Mouse (Mus musculus): ENCODE measurements around the gene Wwox. TPM values are rescaled to one million over a fixed set of nuclear protein-coding genes. Genes with fewer than 3 reads are reported as not detected.

The Wwox gene
- polyA plus RNA-seq, 1 experiment from 2014 or later, result 10.2 TPM

GRCm38 (mm10) chr8:114885026-114885592 is 445.7 kb downstream of the Wwox start:
- H3K4me1 ChIP-seq, result peaks cover 37% of the 10 kb centered on the region
- peak; percentile 44; the same call in 1 of the 2 replicates for ATAC-seq
- peaks cover 10% of the 10 kb centered on the region; the same call in 1 of the 2 replicates for H3K27me3 ChIP-seq
- no peak overlapping the region for H3K4me3 ChIP-seq
- H3K36me3 ChIP-seq (ENCODE audit: poor library complexity, severe bottlenecking), result no peaks in the 10 kb centered on the region
- peak overlapping the region; percentile 14; the same call in 1 of the 2 replicates for H3K27ac ChIP-seq
- H3K9ac ChIP-seq, result no peak overlapping the region
- H3K4me2 ChIP-seq, result peak overlapping the region; percentile 37
- H3K9me3 ChIP-seq (replicated peaks), result no peaks in the 10 kb centered on the region
- WGBS, result 6% methylated on average over 18 of the region's 18 CpGs

- H3K4me3 ChIP-seq, result no peak overlapping the region
- H3K36me3 ChIP-seq (ENCODE audit: poor library complexity, severe bottlenecking), result no peaks in the 10 kb centered on the region
- H3K27ac ChIP-seq, result no peak overlapping the region
- H3K4me2 ChIP-seq, result no peak overlapping the region
- H3K4me1 ChIP-seq, result peaks cover 38% of the 10 kb centered on the region
- no peak for ATAC-seq
- H3K27me3 ChIP-seq, result peaks cover 10% of the 10 kb centered on the region; the same call in 1 of the 2 replicates
- H3K9ac ChIP-seq, result no peak overlapping the region
- 95% methylated on average over 3 of the region's 3 CpGs for WGBS
- H3K9me3 ChIP-seq (replicated peaks), result no peaks in the 10 kb centered on the region
Measured at GRCm38 (mm10) chr8:114888388-114888787, 448.9 kb downstream of the Wwox start.

GRCm38 (mm10) chr8:114889578-114890374 is 450.3 kb downstream of the Wwox start:
- no peaks in the 10 kb centered on the region for H3K36me3 ChIP-seq (ENCODE audit: poor library complexity, severe bottlenecking)
- H3K4me3 ChIP-seq, result no peak overlapping the region
- peak overlapping the region; percentile 31 for H3K4me2 ChIP-seq
- H3K4me1 ChIP-seq, result peaks cover 32% of the 10 kb centered on the region
- peak overlapping the region; percentile 67 for H3K27ac ChIP-seq
- peak; percentile 64 for ATAC-seq
- 50% methylated on average over 16 of the region's 16 CpGs for WGBS
- H3K9ac ChIP-seq, result no peak overlapping the region
- peaks cover 5% of the 10 kb centered on the region; the same call in 1 of the 2 replicates for H3K27me3 ChIP-seq
- no peaks in the 10 kb centered on the region for H3K9me3 ChIP-seq (replicated peaks)

GRCm38 (mm10) chr8:114890478-114890877 is 451.0 kb downstream of the Wwox start:
- Histone ChIP-seq H3K9me3 (replicated peaks) (no peaks in the 10 kb centered on the region), H3K27ac (peak overlapping the region; percentile 67), H3K4me3 (no peak overlapping the region), H3K4me1 (peaks cover 25% of the 10 kb centered on the region), H3K27me3 (peaks cover 5% of the 10 kb centered on the region; the same call in 1 of the 2 replicates), H3K4me2 (peak overlapping the region; percentile 31; the same call in 1 of the 2 replicates), H3K36me3 (ENCODE audit: poor library complexity, severe bottlenecking) (no peaks in the 10 kb centered on the region), H3K9ac (no peak overlapping the region)
- peak; percentile 40 for ATAC-seq
- WGBS, result 54% methylated on average over 5 of the region's 5 CpGs

GRCm38 (mm10) chr8:114891252-114891651 is 451.8 kb downstream of the Wwox start:
- Histone ChIP-seq H3K36me3 (ENCODE audit: poor library complexity, severe bottlenecking) (no peaks in the 10 kb centered on the region), H3K4me1 (peaks cover 23% of the 10 kb centered on the region), H3K9me3 (replicated peaks) (no peaks in the 10 kb centered on the region), H3K9ac (no peak overlapping the region), H3K27ac (no peak overlapping the region), H3K4me3 (no peak overlapping the region), H3K4me2 (no peak overlapping the region), H3K27me3 (peaks cover 5% of the 10 kb centered on the region; the same call in 1 of the 2 replicates)
- no peak for ATAC-seq
- WGBS, result 57% methylated on average over 4 of the region's 4 CpGs

GRCm38 (mm10) chr8:114897432-114897831 is 458.0 kb downstream of the Wwox start:
- WGBS, result 87% methylated on average over 8 of the region's 8 CpGs
- ATAC-seq, result no peak
- no peak overlapping the region for H3K9ac ChIP-seq

GRCm38 (mm10) chr8:114899157-114899556 is 459.7 kb downstream of the Wwox start:
- H3K9me3 ChIP-seq (replicated peaks), result no peaks in the 10 kb centered on the region
- H3K27me3 ChIP-seq, result peaks cover 21% of the 10 kb centered on the region
- no peaks in the 10 kb centered on the region for H3K36me3 ChIP-seq (ENCODE audit: poor library complexity, severe bottlenecking)
- H3K4me3 ChIP-seq, result peak overlapping the region; percentile 6
- H3K27ac ChIP-seq, result no peak overlapping the region; the same call in 1 of the 2 replicates
- H3K4me1 ChIP-seq, result peaks cover 17% of the 10 kb centered on the region
- H3K4me2 ChIP-seq, result peak overlapping the region; percentile 36
- H3K9ac ChIP-seq, result no peak overlapping the region
- ATAC-seq, result peak; percentile 75; the same call in 1 of the 2 replicates
- WGBS, result 5% methylated on average over 12 of the region's 12 CpGs

More at GRCm38 (mm10) chr8:114897432-114897831, 458.0 kb downstream of the Wwox start:
- peaks cover 18% of the 10 kb centered on the region for H3K27me3 ChIP-seq
- H3K27ac ChIP-seq, result no peak overlapping the region
- H3K4me2 ChIP-seq, result no peak overlapping the region
- no peaks in the 10 kb centered on the region for H3K9me3 ChIP-seq (replicated peaks)
- H3K4me1 ChIP-seq, result peaks cover 17% of the 10 kb centered on the region
- H3K4me3 ChIP-seq, result no peak overlapping the region
- H3K36me3 ChIP-seq (ENCODE audit: poor library complexity, severe bottlenecking), result no peaks in the 10 kb centered on the region

GRCm38 (mm10) chr8:114902584-114902983 is 463.1 kb downstream of the Wwox start:
- H3K27ac ChIP-seq, result no peak overlapping the region
- H3K27me3 ChIP-seq, result peaks cover 18% of the 10 kb centered on the region
- peaks cover 22% of the 10 kb centered on the region for H3K4me1 ChIP-seq
- ATAC-seq, result no peak
- no peaks in the 10 kb centered on the region for H3K36me3 ChIP-seq (ENCODE audit: poor library complexity, severe bottlenecking)
- H3K4me2 ChIP-seq, result no peak overlapping the region
- no peak overlapping the region for H3K4me3 ChIP-seq
- no peak overlapping the region for H3K9ac ChIP-seq
- H3K9me3 ChIP-seq (replicated peaks), result no peaks in the 10 kb centered on the region; the same call in 1 of the 2 replicates
- 88% methylated on average over 5 of the region's 5 CpGs for WGBS

- Histone ChIP-seq H3K9me3 (replicated peaks) (no peaks in the 10 kb centered on the region; the same call in 1 of the 2 replicates), H3K4me3 (no peak overlapping the region), H3K4me2 (no peak overlapping the region), H3K4me1 (peaks cover 27% of the 10 kb centered on the region), H3K27ac (no peak overlapping the region), H3K36me3 (ENCODE audit: poor library complexity, severe bottlenecking) (no peaks in the 10 kb centered on the region), H3K9ac (no peak overlapping the region), H3K27me3 (0 out of 2 replicates have a peak, but pooled peaks cover 3% of the 10 kb centered on the region)
- WGBS, result 71% methylated on average over 8 of the region's 8 CpGs
- ATAC-seq, result no peak
Measured at GRCm38 (mm10) chr8:114908086-114908485, 468.6 kb downstream of the Wwox start.

GRCm38 (mm10) chr8:114908589-114908988 is 469.1 kb downstream of the Wwox start:
- Histone ChIP-seq H3K9me3 (replicated peaks) (no peaks in the 10 kb centered on the region; the same call in 1 of the 2 replicates), H3K36me3 (ENCODE audit: poor library complexity, severe bottlenecking) (no peaks in the 10 kb centered on the region), H3K27me3 (peaks cover 1% of the 10 kb centered on the region; the same call in 1 of the 2 replicates), H3K4me2 (no peak overlapping the region), H3K9ac (no peak overlapping the region), H3K4me1 (peaks cover 27% of the 10 kb centered on the region), H3K4me3 (no peak overlapping the region), H3K27ac (no peak overlapping the region)
- WGBS, result 90% methylated on average over 7 of the region's 7 CpGs
- no peak for ATAC-seq

- ATAC-seq, result no peak
- Histone ChIP-seq H3K27ac (no peak overlapping the region), H3K4me3 (no peak overlapping the region), H3K27me3 (no peaks in the 10 kb centered on the region; the same call in 1 of the 2 replicates), H3K4me1 (peaks cover 27% of the 10 kb centered on the region), H3K9ac (no peak overlapping the region), H3K4me2 (no peak overlapping the region), H3K9me3 (replicated peaks) (no peaks in the 10 kb centered on the region; the same call in 1 of the 2 replicates), H3K36me3 (ENCODE audit: poor library complexity, severe bottlenecking) (no peaks in the 10 kb centered on the region)
- WGBS, result 71% methylated on average over 9 of the region's 9 CpGs
Measured at GRCm38 (mm10) chr8:114909146-114909545, 469.7 kb downstream of the Wwox start.

- Histone ChIP-seq H3K4me2 (peak overlapping the region; percentile 45), H3K27ac (no peak overlapping the region), H3K36me3 (ENCODE audit: poor library complexity, severe bottlenecking) (no peaks in the 10 kb centered on the region), H3K9ac (no peak overlapping the region), H3K9me3 (replicated peaks) (no peaks in the 10 kb centered on the region), H3K27me3 (peaks cover 4% of the 10 kb centered on the region), H3K4me1 (peaks cover 27% of the 10 kb centered on the region), H3K4me3 (no peak overlapping the region)
- no peak for ATAC-seq
- 35% methylated on average over 17 of the region's 17 CpGs for WGBS
Measured at GRCm38 (mm10) chr8:114911031-114911580, 471.7 kb downstream of the Wwox start.

Measured in forebrain, embryonic 13.5 days (tissue).